Mouse (Mus musculus) layer of hippocampus, adult 2 months (tissue): ENCODE results near the gene Tmeff1. TPM values are rescaled to one million over a fixed set of nuclear protein-coding genes. Genes with fewer than 3 reads are reported as not detected.
A peak's percentile ranks its signal among the peaks of the same experiment; 100 is the strongest.

Experiments used
- DNase-seq, 2 experiments: peaks; one replicate each; pipeline ENCODE4 v3.0.0; 2022; ENCODE audit warnings: low spot score in 2 of 2
- H3K27ac ChIP-seq: fragments of 200-600 bp; 2 replicates; pipeline ENCODE4 v1.8.1; 2022
- H3K4me3 ChIP-seq: fragments of 200-600 bp; 2 replicates; pipeline ENCODE4 v1.8.1; 2022; ENCODE audit warnings: mild to moderate bottlenecking
- CTCF ChIP-seq: fragments of 200-600 bp; conservative IDR thresholded peaks from 2 replicates; pipeline ENCODE4 v1.8.1; 2022; ENCODE audit warnings: antibody characterized with exemption, mild to moderate bottlenecking, moderate library complexity
- total RNA-seq, 2 experiments: library from RNA; stranded (reverse); gene quantifications; 2 replicates each; pipeline ENCODE4 v1.2.3; 2021

Gene Tmeff1
- total RNA-seq, 2 experiments from 2014 or later = 122 to 130 TPM

DNA sequence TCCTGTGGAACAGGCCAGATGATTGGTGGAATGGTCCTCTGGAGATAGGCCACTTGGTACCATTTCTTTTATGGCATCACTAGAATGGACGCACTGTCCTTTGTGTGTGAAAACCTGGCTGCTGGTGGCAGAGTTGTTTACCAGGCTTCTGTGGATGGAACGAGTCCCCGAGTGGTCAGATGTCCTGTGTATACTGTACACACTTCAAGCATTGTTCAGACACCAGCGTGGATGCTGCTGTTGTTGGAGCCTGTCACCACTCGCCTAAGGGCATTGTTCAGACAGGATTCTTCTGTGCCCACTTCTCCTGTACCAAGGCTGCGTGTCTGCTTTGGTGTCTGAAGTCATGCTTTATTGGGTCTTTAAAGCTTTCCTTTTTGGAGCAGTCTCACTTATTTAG lies 58.8 kb downstream of the Tmeff1 start:
- no peak overlapping the region for H3K4me3 ChIP-seq
- no peak for TF ChIP-seq CTCF

GRCm38 (mm10) chr4:48646143-48646542 lies 61.2 kb downstream of the Tmeff1 start:
- DNase-seq = no peak
- peak overlapping the region; percentile 48; the same call in 1 of the 2 replicates for H3K27ac ChIP-seq
- no peak for TF ChIP-seq CTCF
- H3K4me3 ChIP-seq = no peak overlapping the region

More for the DNA sequence above, 58.8 kb downstream of the Tmeff1 start:
- H3K27ac ChIP-seq = peak overlapping the region; percentile 80
- peak in 1 of 2 experiments; percentile 26 for DNase-seq

- Histone ChIP-seq H3K4me3 (no peak overlapping the region), H3K27ac (peak overlapping the region; percentile 57)
- no peak for DNase-seq
- TF ChIP-seq CTCF = no peak
Observed at GRCm38 (mm10) chr4:48650617-48651360, 65.8 kb downstream of the Tmeff1 start.

DNA sequence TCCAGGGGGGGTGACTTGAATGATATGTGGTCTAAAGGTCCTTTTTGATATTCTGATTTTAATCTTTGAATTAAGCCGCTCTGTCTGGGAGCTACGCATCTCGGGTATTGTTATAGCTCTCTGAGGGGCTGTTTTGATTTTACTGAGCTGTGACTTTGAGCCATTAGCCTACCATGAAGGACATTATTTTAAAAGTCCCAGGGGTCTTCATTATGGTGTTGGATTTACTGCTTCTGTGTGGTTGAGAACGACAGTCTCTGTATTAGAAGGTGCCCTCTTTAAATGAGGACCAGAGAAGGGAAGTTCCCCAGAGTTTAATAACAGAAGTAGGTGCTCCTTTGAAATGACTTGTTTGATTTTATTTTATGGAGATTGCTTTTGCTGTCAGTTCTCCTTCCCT lies 69.1 kb downstream of the Tmeff1 start:
- Histone ChIP-seq H3K27ac (no peak overlapping the region), H3K4me3 (no peak overlapping the region)
- no peak for DNase-seq
- no peak for TF ChIP-seq CTCF

DNA sequence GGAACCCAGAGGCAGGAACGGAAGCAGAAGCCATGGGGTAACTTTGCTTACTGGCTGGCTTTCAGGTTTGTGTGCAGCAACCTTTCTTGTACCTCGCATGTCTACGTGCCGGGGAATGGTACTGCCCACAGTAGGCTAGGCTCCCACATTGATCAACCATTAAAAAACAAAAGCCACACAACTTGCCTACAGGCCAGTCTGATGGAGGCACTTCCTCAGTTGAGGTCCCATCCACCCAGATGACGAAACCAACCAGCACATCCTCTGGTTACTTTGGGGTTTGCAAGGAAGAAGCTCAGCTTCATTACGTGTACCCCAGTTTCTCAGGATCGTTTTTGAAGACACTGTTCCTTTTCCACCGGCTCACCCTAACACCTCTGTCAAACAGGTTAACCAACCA lies 71.6 kb downstream of the Tmeff1 start:
- H3K27ac ChIP-seq = no peak overlapping the region
- no peak for DNase-seq
- no peak for TF ChIP-seq CTCF
- no peak overlapping the region for H3K4me3 ChIP-seq

DNA sequence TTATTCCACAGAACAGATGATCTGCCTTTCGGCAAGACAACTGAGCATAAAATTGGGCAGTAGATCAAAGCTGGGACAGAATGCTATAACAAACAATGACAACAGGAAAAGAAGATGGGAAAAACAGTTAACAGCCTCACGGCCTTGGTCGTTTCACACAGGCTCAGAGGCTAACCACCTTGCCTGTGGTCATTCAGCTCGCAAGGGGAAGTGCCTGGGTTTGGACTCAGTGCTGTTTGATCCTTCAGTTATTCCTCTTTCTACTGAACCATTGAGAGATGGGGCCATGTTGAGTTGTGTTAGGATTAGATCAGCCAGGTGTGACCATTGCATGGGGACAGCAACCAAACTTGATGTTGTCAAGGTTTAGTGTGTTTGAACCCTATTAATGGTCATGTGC lies 75.2 kb downstream of the Tmeff1 start:
- TF ChIP-seq CTCF = no peak
- no peak overlapping the region for H3K4me3 ChIP-seq
- DNase-seq = no peak
- no peak overlapping the region for H3K27ac ChIP-seq

- TF ChIP-seq CTCF = no peak
- no peak overlapping the region for H3K4me3 ChIP-seq
- no peak for DNase-seq
- no peak overlapping the region for H3K27ac ChIP-seq
Observed at GRCm38 (mm10) chr4:48660619-48661575, 75.9 kb downstream of the Tmeff1 start.

GRCm38 (mm10) chr4:48663271-48663670 lies 78.3 kb downstream of the Tmeff1 start, which contains the start of gene Cavin4:
Gene Cavin4 (plus strand): TSS chr4:48663514.
- DNase-seq = no peak
- Histone ChIP-seq H3K27ac (no peak within 1 kb of the TSS), H3K4me3 (no peak within 1 kb of the TSS)
- no peak for TF ChIP-seq CTCF

- no peak overlapping the region for H3K27ac ChIP-seq
Observed at GRCm38 (mm10) chr4:48664021-48664420, 79.0 kb downstream of the Tmeff1 start.

GRCm38 (mm10) chr4:48667279-48667678 lies 82.3 kb downstream of the Tmeff1 start:
- TF ChIP-seq CTCF = no peak
- DNase-seq = no peak
- no peak overlapping the region for H3K27ac ChIP-seq
- H3K4me3 ChIP-seq = no peak overlapping the region

More at GRCm38 (mm10) chr4:48664021-48664420, 79.0 kb downstream of the Tmeff1 start:
- DNase-seq = no peak
- no peak overlapping the region for H3K4me3 ChIP-seq
- TF ChIP-seq CTCF = no peak

GRCm38 (mm10) chr4:48672915-48673314 lies 87.9 kb downstream of the Tmeff1 start:
- no peak for TF ChIP-seq CTCF
- DNase-seq = no peak
- Histone ChIP-seq H3K4me3 (no peak overlapping the region), H3K27ac (no peak overlapping the region)

DNA sequence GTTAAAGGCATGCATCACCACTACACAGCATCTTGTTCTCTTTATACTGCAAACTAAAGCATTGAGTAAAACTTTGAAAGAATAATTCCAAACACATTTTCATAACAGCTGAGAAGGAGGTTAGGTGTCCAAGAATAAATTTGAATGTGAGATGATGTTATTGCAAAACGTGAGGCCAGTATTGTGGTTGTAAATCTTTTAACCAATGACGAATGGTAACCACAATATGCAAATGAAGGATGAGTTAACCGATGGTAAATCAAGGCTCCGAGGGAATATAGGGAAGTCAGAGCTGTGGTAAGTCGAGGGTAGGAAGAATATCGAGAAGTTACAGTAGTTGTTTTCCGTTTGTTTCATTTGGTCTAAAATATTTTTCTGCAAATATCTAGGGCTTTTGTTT lies 89.4 kb downstream of the Tmeff1 start:
- no peak overlapping the region for H3K4me3 ChIP-seq
- no peak overlapping the region for H3K27ac ChIP-seq
- no peak for TF ChIP-seq CTCF
- no peak for DNase-seq

DNA sequence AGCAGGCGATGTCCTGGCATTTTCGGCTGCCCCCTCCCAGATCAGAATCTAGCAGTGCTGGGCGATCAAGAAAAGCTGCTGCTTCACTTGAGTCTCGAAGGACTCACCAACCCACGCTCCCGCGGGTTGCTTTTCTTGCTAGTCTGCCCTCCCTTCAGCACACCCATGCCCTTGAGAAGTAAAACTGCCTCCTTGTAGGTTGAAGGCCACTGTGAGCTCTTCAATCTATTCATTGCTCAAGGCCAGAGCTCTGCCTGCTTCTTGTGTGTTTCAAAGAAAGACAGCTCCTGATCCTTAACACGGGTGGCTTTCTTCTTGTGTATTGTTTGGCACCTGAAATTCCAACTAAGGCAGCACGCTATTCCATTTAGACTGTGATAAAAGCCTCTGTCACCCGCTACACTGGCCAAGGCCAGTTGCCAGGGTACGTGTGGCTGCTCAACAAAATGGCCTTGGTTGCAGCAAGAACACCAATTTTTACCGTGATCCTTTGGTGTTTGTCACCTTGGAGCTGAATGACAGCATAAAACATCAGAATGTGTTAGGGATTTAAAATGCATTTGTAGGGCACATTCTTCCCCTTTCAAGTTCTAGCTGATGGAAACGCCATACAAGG lies 91.7 kb downstream of the Tmeff1 start:
- TF ChIP-seq CTCF = no peak
- no peak overlapping the region for H3K4me3 ChIP-seq
- DNase-seq = no peak
- H3K27ac ChIP-seq = no peak overlapping the region
